ENCODE assay signal across 8 mouse cellular contexts in the genomic region with DNA sequence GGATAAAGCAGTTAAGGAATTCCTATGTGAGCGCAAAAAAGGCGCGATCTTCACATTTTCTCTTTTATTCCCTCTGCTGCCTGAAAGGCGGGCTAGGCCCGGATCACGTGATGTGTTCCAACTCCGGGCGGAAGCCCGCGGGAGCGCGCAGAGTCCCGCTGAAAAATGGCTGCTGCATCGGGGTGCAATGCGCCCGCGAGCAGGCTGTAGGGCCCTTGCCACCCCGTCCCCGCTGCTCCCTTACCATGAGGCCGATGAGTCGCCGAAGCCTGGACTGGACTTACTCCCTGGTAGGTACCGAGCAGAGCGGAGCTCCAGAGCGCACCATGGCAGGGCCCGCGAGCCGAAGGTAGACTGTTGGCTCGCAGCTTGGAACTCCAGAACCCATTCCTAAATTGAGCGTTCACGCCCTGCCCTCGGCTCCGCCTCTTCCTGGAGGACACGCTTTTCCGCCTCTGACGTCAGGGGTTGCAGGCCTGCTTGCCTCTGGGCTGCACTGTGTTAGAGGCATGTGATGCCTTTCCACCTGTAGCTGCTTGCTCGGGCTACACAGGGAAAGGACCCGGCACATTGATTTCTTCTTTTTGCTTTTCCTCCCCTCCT. TPM values are rescaled to one million over a fixed set of nuclear protein-coding genes. Genes with fewer than 3 reads are reported as not detected.
DNase-seq lines count a peak whose midpoint lies in the region; ATAC-seq and TF ChIP-seq lines count a peak whose summit lies in the region.

A gene (plus strand): TSS at position 150 of the 603 bp plus-strand sequence.
A gene (minus strand): TSS at position 421 of the 603 bp plus-strand sequence.

- H3K36me3 ChIP-seq in MEL (ENCODE audit: control insufficient read depth in 1 of 2, insufficient read depth in 2 of 2, low read length in 2 of 2) = peaks cover 11 to 17% of the 10 kb centered on the region in 2 experiments
- peaks cover 7% of the 10 kb centered on the region; the same call in 1 of the 2 replicates for H3K36me3 ChIP-seq in forebrain, postnatal 0 days (ENCODE audit: insufficient read depth)
- peaks cover 13% of the 10 kb centered on the region for H3K36me3 ChIP-seq in lung, embryonic 15.5 days

- H3K4me3 ChIP-seq in MEL (ENCODE audit: control insufficient read depth in 1 of 2, insufficient read depth in 1 of 2, low read depth in 2 of 2, low read length in 2 of 2) = peak within 1 kb of the TSS; percentile 53 to 83
- peak within 1 kb of the TSS; percentile 95 for H3K4me3 ChIP-seq in cerebellum, adult 2 months (replicated peaks; ENCODE audit: insufficient read depth, low read depth, low read length)
- peak within 1 kb of the TSS; percentile 66 for H3K4me3 ChIP-seq in forebrain, postnatal 0 days (ENCODE audit: low read depth, low read length)
- peak within 1 kb of the TSS; percentile 80 for H3K4me3 ChIP-seq in lung, embryonic 15.5 days

- peak; percentile 98 for DNase-seq in MEL (ENCODE audit: low read depth, low spot score)
- peak; percentile 96 for DNase-seq in cerebellum, adult 2 months
- peak; percentile 97 for DNase-seq in forebrain, postnatal 0 days
- DNase-seq in heart, postnatal 4 days = peak; percentile 96
- DNase-seq in layer of hippocampus, adult 8-10 months (ENCODE audit: low spot score in 2 of 2) = peak; percentile 93 to 94
- peak; percentile 94 for DNase-seq in ovary, adult 18-20 months (ENCODE audit: low spot score)
- DNase-seq in thymus, postnatal 0 days (ENCODE audit: low spot score) = peak; percentile 96

- H3K27me3 ChIP-seq in MEL (ENCODE audit: control insufficient read depth in 1 of 2, insufficient read depth in 2 of 2, low read length in 2 of 2) = no peaks in the 10 kb centered on the region
- H3K27me3 ChIP-seq in cerebellum, adult 2 months (ENCODE audit: control insufficient read depth, insufficient read depth, low read length) = no peaks in the 10 kb centered on the region
- H3K27me3 ChIP-seq in forebrain, postnatal 0 days (ENCODE audit: insufficient read depth, low read length) = no peaks in the 10 kb centered on the region
- no peaks in the 10 kb centered on the region for H3K27me3 ChIP-seq in lung, embryonic 15.5 days

- TF ChIP-seq EP300 in MEL (IDR thresholded peaks at IDR 0.05; ENCODE audit: low read depth in 1 of 2, low read length in 2 of 2) = no peak

- H3K9ac ChIP-seq in MEL (ENCODE audit: control insufficient read depth, low read depth, low read length, poor library complexity, severe bottlenecking) = peak within 1 kb of the TSS; percentile 95
- H3K9ac ChIP-seq in forebrain, postnatal 0 days = peak within 1 kb of the TSS; percentile 81
- peak within 1 kb of the TSS; percentile 96 for H3K9ac ChIP-seq in lung, embryonic 15.5 days

- peak; percentile 95 for ATAC-seq in forebrain, postnatal 0 days
- ATAC-seq in lung, embryonic 15.5 days (ENCODE audit: borderline replicate concordance, extremely low read depth, low FRiP score, low TSS enrichment) = peak; percentile 96

- peak within 1 kb of the TSS; percentile 81 for H3K4me2 ChIP-seq in forebrain, postnatal 0 days (ENCODE audit: low read depth)
- H3K4me2 ChIP-seq in lung, embryonic 15.5 days = peak within 1 kb of the TSS; percentile 89

- under 1% methylated on average over 38 of the region's 38 CpGs for WGBS in cerebellum, adult 2 months
- WGBS in forebrain, postnatal 0 days = under 1% methylated on average over 38 of the region's 38 CpGs
- WGBS in lung, embryonic 15.5 days = under 1% methylated on average over 38 of the region's 38 CpGs

- peaks cover 0 to 15% of the 10 kb centered on the region in 2 experiments; a peak in 2 of 4 replicates for H3K4me1 ChIP-seq in MEL (ENCODE audit: control insufficient read depth in 1 of 2, insufficient read depth in 2 of 2, low read length in 2 of 2)
- H3K4me1 ChIP-seq in cerebellum, adult 2 months (ENCODE audit: control insufficient read depth, insufficient read depth, low read length) = no peaks in the 10 kb centered on the region
- no peaks in the 10 kb centered on the region for H3K4me1 ChIP-seq in forebrain, postnatal 0 days (ENCODE audit: insufficient read depth)
- H3K4me1 ChIP-seq in lung, embryonic 15.5 days = peaks cover 24% of the 10 kb centered on the region

- TF ChIP-seq POLR2A in MEL (IDR thresholded peaks at IDR 0.05; ENCODE audit: control insufficient read depth in 1 of 2, insufficient read depth in 1 of 2, low read depth in 1 of 2, low read length in 2 of 2, poor library complexity in 1 of 2) = peak; percentile 99
- TF ChIP-seq POLR2A in cerebellum, adult 2 months (IDR thresholded peaks at IDR 0.05; ENCODE audit: borderline replicate concordance, insufficient read depth, low read length) = peak; percentile 92

- H3K27ac ChIP-seq in MEL (ENCODE audit: control insufficient read depth, low read depth, low read length) = peak within 1 kb of the TSS; percentile 97
- peak within 1 kb of the TSS; percentile 88 for H3K27ac ChIP-seq in cerebellum, adult 2 months (ENCODE audit: insufficient read depth, low read length)
- peak within 1 kb of the TSS; percentile 95 for H3K27ac ChIP-seq in forebrain, postnatal 0 days (ENCODE audit: low read depth, low read length)
- peak within 1 kb of the TSS; percentile 99 for H3K27ac ChIP-seq in lung, embryonic 15.5 days

- peaks cover 46% of the 10 kb centered on the region for H3K79me2 ChIP-seq in MEL (ENCODE audit: control insufficient read depth, insufficient read depth, low read length, poor library complexity)

- no peak for TF ChIP-seq RAD21 in MEL (IDR thresholded peaks at IDR 0.05; ENCODE audit: low read depth, low read length)

- H3K9me3 ChIP-seq in MEL (replicated peaks; ENCODE audit: insufficient read depth, low read length) = no peaks in the 10 kb centered on the region
- H3K9me3 ChIP-seq in forebrain, postnatal 0 days (ENCODE audit: low read length) = no peaks in the 10 kb centered on the region
- no peaks in the 10 kb centered on the region for H3K9me3 ChIP-seq in lung, embryonic 15.5 days

- no peak for TF ChIP-seq CTCF in MEL (IDR thresholded peaks at IDR 0.05 in 2 of 3, conservative IDR thresholded peaks at IDR 0.05 in 1 of 3; ENCODE audit: control insufficient read depth in 1 of 3, insufficient read depth in 1 of 3, low read depth in 2 of 3, low read length in 3 of 3, poor library complexity in 1 of 3, severe bottlenecking in 1 of 3)
- no peak for TF ChIP-seq CTCF in cerebellum, adult 2 months (IDR thresholded peaks at IDR 0.05; ENCODE audit: borderline replicate concordance, insufficient read depth, low read depth, low read length)
- TF ChIP-seq CTCF in forebrain, postnatal 0 days (IDR thresholded peaks at IDR 0.05; ENCODE audit: low read depth) = no peak

TF ChIP-seq in MEL, 35 proteins besides CTCF, POLR2A, EP300 and RAD21 (continues in another document):
- TF ChIP-seq HCFC1 (IDR thresholded peaks at IDR 0.05; ENCODE audit: low read depth, low read length) = peak; percentile 78
- peak; percentile 94 for TF ChIP-seq MXI1 (IDR thresholded peaks at IDR 0.05; ENCODE audit: low read depth, low read length)
- no peak for TF ChIP-seq ZC3H11A (IDR thresholded peaks at IDR 0.05; ENCODE audit: low read depth, low read length)
- no peak for TF ChIP-seq TAL1 (IDR thresholded peaks at IDR 0.05; ENCODE audit: low read length)
- TF ChIP-seq ELF1 (IDR thresholded peaks at IDR 0.05; ENCODE audit: low read depth, low read length) = peak; percentile 68; the same call in 1 of the 2 replicates
- peak; percentile 89 for TF ChIP-seq MYC (IDR thresholded peaks at IDR 0.05; ENCODE audit: low read depth, low read length)
- TF ChIP-seq MAFK (IDR thresholded peaks at IDR 0.05; ENCODE audit: borderline replicate concordance, low read depth, low read length) = no peak
- peak; percentile 99 for TF ChIP-seq POLR2AphosphoS2 (IDR thresholded peaks at IDR 0.05; ENCODE audit: low read length)
- TF ChIP-seq BHLHE40 (IDR thresholded peaks at IDR 0.05; ENCODE audit: borderline replicate concordance, low read depth, low read length) = peak; percentile 85; the same call in 1 of the 2 replicates
- TF ChIP-seq E2F4 (IDR thresholded peaks at IDR 0.05; ENCODE audit: borderline replicate concordance, low read depth, low read length) = peak; percentile 90
- peak; percentile 52 for TF ChIP-seq TCF12 (IDR thresholded peaks at IDR 0.05; ENCODE audit: low read depth, low read length)
- no peak for TF ChIP-seq JUND (IDR thresholded peaks at IDR 0.05; ENCODE audit: low read depth, low read length)
- peak; percentile 88 for TF ChIP-seq TBP (IDR thresholded peaks at IDR 0.05; ENCODE audit: low read depth, low read length)
- peak; percentile 80 for TF ChIP-seq MAX (IDR thresholded peaks at IDR 0.05; ENCODE audit: low read length)
- TF ChIP-seq UBTF (IDR thresholded peaks at IDR 0.05; ENCODE audit: borderline replicate concordance, insufficient read depth, low read depth, low read length) = no peak
- TF ChIP-seq SIN3A (IDR thresholded peaks at IDR 0.05; ENCODE audit: low read length) = peak; percentile 78
- peak; percentile 60 for TF ChIP-seq ETS1 (IDR thresholded peaks at IDR 0.05; ENCODE audit: low read depth, low read length)

RNA-seq across cellular contexts. Expression of the first gene that starts in this region (rescaled TPM):
- total RNA-seq in MEL (2012; rRNA removed) = 5.7 and 7.3 TPM in 2 replicates
- 10 to 100 TPM in 1 of 2 experiments, not detected in 1; 12.1 TPM for polyA plus RNA-seq in MEL (2012; ENCODE audit: insufficient read depth in 1 of 2, insufficient read length in 2 of 2, low read depth in 1 of 2, low replicate concordance in 2 of 2, missing spikeins in 1 of 2)
- polyA plus RNA-seq in cerebellum, adult 2 months (2012; rRNA removed) = 4.6 and 5.7 TPM in 2 replicates
- 3.8 and 4.3 TPM in 2 replicates for total RNA-seq in forebrain, postnatal 0 days (2014; rRNA removed)
- polyA plus RNA-seq in forebrain, postnatal 0 days (2015; fragmentation: Nextera tagmentation; extraction: Ambion mirVana) = 17.0 and 24.5 TPM in 2 replicates
- 10 to 100 TPM; 37.0 to 37.9 TPM for total RNA-seq in heart, postnatal 4 days (2021)
- 10 to 100 TPM; 11.1 to 27.8 (median 17.2) TPM for total RNA-seq in layer of hippocampus, adult 8-10 months (2022)
- polyA plus RNA-seq in lung, embryonic 15.5 days (2015; fragmentation: Nextera tagmentation; extraction: Ambion mirVana) = 33.8 and 36.7 TPM in 2 replicates
- 60.4 and 62.3 TPM in 2 replicates for polyA plus RNA-seq in thymus, postnatal 0 days (2015; fragmentation: Nextera tagmentation; extraction: Ambion mirVana)

RNA-seq across cellular contexts. Expression of the second gene that starts in this region (rescaled TPM):
- total RNA-seq in MEL (2012; rRNA removed) = 36.2 and 38.3 TPM in 2 replicates
- polyA plus RNA-seq in MEL (2012; ENCODE audit: insufficient read depth in 1 of 2, insufficient read length in 2 of 2, low read depth in 1 of 2, low replicate concordance in 2 of 2, missing spikeins in 1 of 2) = 10 to 100 TPM; 32.0 to 62.7 TPM
- polyA plus RNA-seq in cerebellum, adult 2 months (2012; rRNA removed) = 11.3 and 12.3 TPM in 2 replicates
- total RNA-seq in forebrain, postnatal 0 days (2014; rRNA removed) = 27.6 and 35.1 TPM in 2 replicates
- 23.1 and 29.4 TPM in 2 replicates for polyA plus RNA-seq in forebrain, postnatal 0 days (2015; fragmentation: Nextera tagmentation; extraction: Ambion mirVana)
- total RNA-seq in heart, postnatal 4 days (2021) = 10 to 100 TPM; 21.2 to 22.0 TPM
- 10 to 100 TPM; 19.1 to 21.3 (median 21.0) TPM for total RNA-seq in layer of hippocampus, adult 8-10 months (2022)
- polyA plus RNA-seq in lung, embryonic 15.5 days (2015; fragmentation: Nextera tagmentation; extraction: Ambion mirVana) = 45.7 and 45.8 TPM in 2 replicates
- polyA plus RNA-seq in thymus, postnatal 0 days (2015; fragmentation: Nextera tagmentation; extraction: Ambion mirVana) = 28.6 and 28.9 TPM in 2 replicates

Comparison
In these comparisons a context has a peak if more than half of its experiments do, and no peak if none do; other contexts are left out.
1. Peak in every context shown above with its lines: DNase-seq, ATAC-seq, H3K4me3 ChIP-seq and H3K27ac ChIP-seq.